In the genomic region with DNA sequence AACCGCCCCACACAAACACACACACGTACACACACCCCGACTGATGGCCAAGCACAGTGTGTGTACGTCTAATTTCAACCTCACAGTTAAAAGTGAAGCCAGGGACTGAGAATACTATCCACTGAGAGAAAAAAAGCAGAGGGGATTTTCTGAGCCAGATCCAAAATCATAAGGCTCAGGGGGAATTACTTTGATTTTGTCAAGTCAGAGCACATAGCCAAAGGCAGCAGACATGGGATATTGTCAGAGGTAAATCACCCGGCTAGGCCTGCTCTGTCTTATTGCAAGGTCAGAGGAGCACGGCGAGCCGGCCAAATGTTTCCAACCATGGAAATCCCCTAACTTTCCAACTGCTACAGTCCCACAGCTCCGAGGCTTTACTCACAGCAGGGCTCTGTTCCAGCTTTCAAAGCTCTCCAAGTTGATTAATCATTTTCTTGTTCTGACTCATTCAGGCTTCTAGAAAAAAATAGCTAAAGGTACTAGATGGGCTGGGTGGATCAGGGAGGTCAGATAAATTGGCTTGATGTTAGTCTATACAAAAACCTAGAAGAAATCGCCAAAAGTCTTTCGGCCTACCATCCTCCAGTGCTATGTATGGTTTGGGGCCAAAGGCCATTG, we compare ENCODE assay signal across 8 mouse cellular contexts.
A peak's percentile ranks its signal among the peaks of the same experiment; 100 is the strongest.
DNase-seq lines count a peak whose midpoint lies in the region; ATAC-seq lines count a peak whose summit lies in the region.

No protein-coding gene starts in this region.

- 78% methylated on average over 11 of the region's 11 CpGs for WGBS in liver, embryonic 12.5 days (ENCODE audit: insufficient replicate concordance)

- no peaks in the 10 kb centered on the region for H3K36me3 ChIP-seq in liver, embryonic 12.5 days

- H3K9me3 ChIP-seq in liver, embryonic 12.5 days (replicated peaks): no peaks in the 10 kb centered on the region

- DNase-seq in liver: peak; percentile 46
- peak; percentile 92 to 96 for DNase-seq in adrenal gland, adult (ENCODE audit: inconsistent age in 2 of 2, low spot score in 1 of 2)
- DNase-seq in gastrocnemius, postnatal 36 days: peak; percentile 45 to 70
- DNase-seq in kidney, adult 8-10 months: peak; percentile 90 to 95
- DNase-seq in lung, postnatal 36 days: peak; percentile 90
- no peak for DNase-seq in layer of hippocampus, postnatal 36 days

- H3K4me3 ChIP-seq in liver, embryonic 12.5 days: no peak overlapping the region

- ATAC-seq in liver, embryonic 12.5 days: no peak
- ATAC-seq in granulocyte monocyte progenitor cell, adult 5-6 weeks (replicated peaks; ENCODE audit: poor library complexity, severe bottlenecking): no peak

- no peak overlapping the region for H3K4me2 ChIP-seq in liver, embryonic 12.5 days

- H3K9ac ChIP-seq in liver, embryonic 12.5 days: no peak overlapping the region

- intact Hi-C loops in gastrocnemius, postnatal 36 days (cut with DNase I): no loop called here

- no peaks in the 10 kb centered on the region for H3K27me3 ChIP-seq in liver, embryonic 12.5 days (replicated peaks)

- no peak overlapping the region for H3K27ac ChIP-seq in liver, embryonic 12.5 days

- H3K4me1 ChIP-seq in liver, embryonic 12.5 days: peaks cover 24% of the 10 kb centered on the region

Comparison
In these comparisons a context has a peak if more than half of its experiments do, and no peak if none do; other contexts are left out.
1. DNase-seq: peak in liver (single experiment), adrenal gland, adult (2 of 2), gastrocnemius, postnatal 36 days (2 of 2), kidney, adult 8-10 months (2 of 2) and lung, postnatal 36 days (single experiment); none in layer of hippocampus, postnatal 36 days (0 of 2).